Mouse (Mus musculus) lung, embryonic 16.5 days (tissue): ENCODE results near the gene Dolk. TPM values are rescaled to one million over a fixed set of nuclear protein-coding genes. Genes with fewer than 3 reads are reported as not detected.

Experiments
- ATAC-seq: fragments of 200-750 bp; cut with Nextera tagmentation; 2 replicates; pipeline ENCODE4 v1.8.0; 2017; ENCODE audit warnings: low read depth, mild to moderate bottlenecking, moderate library complexity
- H3K27ac ChIP-seq: fragments of 300-500 bp; sonication (generic); 2 replicates; pipeline ENCODE4 v1.5.1; 2014; ENCODE audit warnings: mild to moderate bottlenecking, control low read depth, low read length
- H3K27me3 ChIP-seq: fragments of 300-500 bp; sonication (generic); 2 replicates; pipeline ENCODE4 v1.6.1; 2014; ENCODE audit warnings: low read depth, low read length, mixed read lengths; ENCODE audit not compliant: control insufficient read depth, insufficient read depth
- H3K36me3 ChIP-seq: fragments of 300-500 bp; sonication (generic); 2 replicates; pipeline ENCODE4 v1.6.1; 2014; ENCODE audit warnings: low read length; ENCODE audit not compliant: control insufficient read depth, insufficient read depth
- H3K4me1 ChIP-seq: fragments of 300-500 bp; sonication (generic); replicated peaks from 2 replicates; pipeline ENCODE4 v1.6.1; 2014; ENCODE audit warnings: low read length, mixed read lengths; ENCODE audit not compliant: control insufficient read depth, insufficient read depth
- H3K4me2 ChIP-seq: fragments of 300-500 bp; sonication (generic); 2 replicates; pipeline ENCODE4 v1.6.1; 2014; ENCODE audit warnings: low read depth, low read length, control low read depth
- H3K4me3 ChIP-seq: fragments of 300-500 bp; sonication (generic); 2 replicates; pipeline ENCODE4 v1.5.1; 2014; ENCODE audit warnings: mild to moderate bottlenecking, low read length, control low read depth
- H3K9ac ChIP-seq: fragments of 300-500 bp; sonication (generic); 2 replicates; pipeline ENCODE4 v1.6.1; 2014; ENCODE audit warnings: low read length, control low read depth
- H3K9me3 ChIP-seq: fragments of 300-500 bp; sonication (generic); 2 replicates; pipeline ENCODE4 v1.6.1; 2016; ENCODE audit warnings: low read length; ENCODE audit not compliant: control insufficient read depth
- WGBS: fragments of 180-500 bp; shearing (Covaris S2); extraction: QIAGEN DNeasy Blood & Tissue Kit; methylation state at CpG from one replicate; pipeline ENCODE4 v1.1.7; 2014; 5-methylcytosine and 5-hydroxymethylcytosine counted together
- polyA plus RNA-seq: library from polyadenylated mRNA; unstranded; fragments of >200 nt; fragmentation: Nextera tagmentation; extraction: Ambion mirVana; gene quantifications from 2 replicates; pipeline ENCODE4 v1.2.1, GENCODE M21; 2015

Gene Dolk
- polyA plus RNA-seq, 1 experiment from 2014 or later: 30.3 TPM

- no peaks in the 10 kb centered on the region for H3K9me3 ChIP-seq
- H3K27me3 ChIP-seq: no peaks in the 10 kb centered on the region
- peaks cover 9% of the 10 kb centered on the region for H3K4me1 ChIP-seq
- ATAC-seq: no peak
- peaks cover 55% of the 10 kb centered on the region for H3K36me3 ChIP-seq
- H3K4me3 ChIP-seq: no peak overlapping the region
- peak overlapping the region; percentile 27 for H3K27ac ChIP-seq
- WGBS: 79% methylated on average over 7 of the region's 7 CpGs
- no peak overlapping the region for H3K4me2 ChIP-seq
- no peak overlapping the region for H3K9ac ChIP-seq
Measured at GRCm38 (mm10) chr2:30257699-30258460, 28.3 kb downstream of the Dolk start.

DNA sequence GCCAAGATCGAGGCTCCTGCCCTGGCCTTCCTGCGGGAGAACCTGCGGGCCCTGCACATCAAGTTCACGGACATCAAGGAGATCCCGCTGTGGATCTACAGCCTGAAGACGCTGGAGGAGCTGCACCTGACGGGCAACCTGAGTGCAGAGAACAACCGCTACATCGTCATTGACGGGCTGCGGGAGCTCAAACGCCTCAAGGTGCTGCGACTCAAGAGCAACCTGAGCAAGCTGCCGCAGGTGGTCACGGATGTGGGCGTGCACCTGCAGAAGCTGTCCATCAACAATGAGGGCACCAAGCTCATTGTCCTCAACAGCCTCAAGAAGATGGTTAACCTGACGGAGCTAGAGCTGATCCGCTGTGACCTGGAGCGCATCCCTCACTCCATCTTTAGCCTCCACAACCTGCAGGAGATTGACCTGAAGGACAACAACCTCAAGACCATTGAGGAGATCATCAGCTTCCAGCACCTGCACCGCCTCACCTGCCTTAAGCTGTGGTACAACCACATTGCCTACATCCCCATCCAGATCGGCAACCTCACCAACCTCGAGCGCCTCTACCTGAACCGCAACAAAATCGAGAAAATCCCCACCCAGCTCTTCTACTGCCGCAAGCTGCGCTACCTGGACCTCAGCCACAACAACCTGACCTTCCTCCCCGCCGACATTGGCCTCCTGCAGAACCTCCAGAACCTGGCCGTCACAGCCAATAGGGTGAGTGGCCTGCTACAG is 29.4 kb downstream of the Dolk start:
- no peak for ATAC-seq
- H3K27ac ChIP-seq: no peak overlapping the region
- no peak overlapping the region for H3K4me3 ChIP-seq
- H3K36me3 ChIP-seq: peaks cover 49% of the 10 kb centered on the region
- H3K4me1 ChIP-seq: peaks cover 7% of the 10 kb centered on the region
- no peak overlapping the region for H3K9ac ChIP-seq
- no peaks in the 10 kb centered on the region for H3K9me3 ChIP-seq
- H3K4me2 ChIP-seq: no peak overlapping the region
- WGBS: 93% methylated on average over 30 of the region's 30 CpGs
- no peaks in the 10 kb centered on the region for H3K27me3 ChIP-seq

DNA sequence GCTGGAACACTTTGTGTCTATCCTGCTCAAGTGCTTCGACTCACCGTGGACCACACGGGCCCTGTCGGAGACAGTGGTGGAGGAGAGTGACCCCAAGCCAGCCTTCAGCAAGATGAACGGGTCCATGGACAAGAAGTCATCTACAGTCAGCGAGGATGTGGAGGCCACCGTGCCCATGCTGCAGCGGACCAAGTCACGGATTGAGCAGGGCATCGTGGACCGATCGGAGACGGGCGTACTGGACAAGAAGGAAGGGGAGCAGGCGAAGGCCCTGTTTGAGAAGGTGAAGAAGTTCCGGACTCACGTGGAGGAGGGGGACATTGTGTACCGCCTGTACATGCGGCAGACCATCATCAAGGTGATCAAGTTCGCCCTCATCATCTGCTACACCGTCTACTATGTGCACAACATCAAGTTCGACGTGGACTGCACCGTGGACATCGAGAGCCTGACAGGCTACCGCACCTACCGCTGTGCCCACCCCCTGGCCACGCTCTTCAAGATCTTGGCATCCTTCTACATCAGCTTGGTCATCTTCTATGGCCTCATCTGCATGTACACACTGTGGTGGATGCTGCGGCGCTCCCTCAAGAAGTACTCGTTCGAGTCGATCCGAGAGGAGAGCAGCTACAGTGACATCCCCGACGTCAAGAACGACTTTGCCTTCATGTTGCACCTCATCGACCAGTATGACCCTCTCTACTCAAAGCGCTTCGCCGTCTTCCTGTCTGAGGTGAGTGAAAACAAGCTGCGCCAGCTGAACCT is 30.3 kb downstream of the Dolk start:
- H3K4me1 ChIP-seq: peaks cover 10% of the 10 kb centered on the region
- H3K4me2 ChIP-seq: no peak overlapping the region
- no peak overlapping the region for H3K9ac ChIP-seq
- 94% methylated on average over 42 of the region's 42 CpGs for WGBS
- no peaks in the 10 kb centered on the region for H3K9me3 ChIP-seq
- H3K4me3 ChIP-seq: no peak overlapping the region
- no peak for ATAC-seq
- H3K27ac ChIP-seq: no peak overlapping the region
- H3K36me3 ChIP-seq: peaks cover 43% of the 10 kb centered on the region
- H3K27me3 ChIP-seq: no peaks in the 10 kb centered on the region

DNA sequence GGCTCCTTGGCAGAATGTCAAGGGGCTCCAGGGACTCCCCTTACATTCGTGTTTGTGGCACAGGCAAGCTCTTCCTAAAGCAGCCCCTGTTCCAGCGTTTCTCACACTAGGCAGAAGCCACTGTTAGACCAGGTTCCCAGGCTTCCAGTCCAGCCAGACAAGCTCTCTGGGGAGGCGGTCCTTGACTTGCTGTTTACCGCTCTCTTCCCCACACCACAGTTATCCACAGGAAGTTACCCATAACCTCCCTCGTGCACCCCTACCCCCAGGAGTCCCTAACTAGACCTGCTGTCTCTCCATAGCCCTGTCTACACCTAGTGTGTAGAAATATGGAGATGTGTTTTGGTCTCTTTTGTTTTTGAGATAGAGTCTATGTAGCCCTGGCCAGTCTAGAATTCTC is 32.3 kb downstream of the Dolk start:
- WGBS: 72% methylated on average over 5 of the region's 5 CpGs
- Histone ChIP-seq H3K36me3 (peaks cover 42% of the 10 kb centered on the region), H3K27ac (no peak overlapping the region), H3K4me3 (no peak overlapping the region), H3K9ac (no peak overlapping the region), H3K4me1 (peaks cover 10% of the 10 kb centered on the region), H3K4me2 (no peak overlapping the region), H3K27me3 (no peaks in the 10 kb centered on the region), H3K9me3 (no peaks in the 10 kb centered on the region)
- no peak for ATAC-seq

GRCm38 (mm10) chr2:30252521-30252920 is 33.6 kb downstream of the Dolk start:
- 79% methylated on average over 3 of the region's 3 CpGs for WGBS
- no peak overlapping the region for H3K27ac ChIP-seq
- H3K4me3 ChIP-seq: no peak overlapping the region
- no peaks in the 10 kb centered on the region for H3K27me3 ChIP-seq
- no peak for ATAC-seq
- H3K4me2 ChIP-seq: no peak overlapping the region
- peaks cover 34% of the 10 kb centered on the region for H3K36me3 ChIP-seq
- H3K9ac ChIP-seq: no peak overlapping the region
- H3K4me1 ChIP-seq: peaks cover 4% of the 10 kb centered on the region; the same call in 1 of the 2 replicates
- H3K9me3 ChIP-seq: no peaks in the 10 kb centered on the region

DNA sequence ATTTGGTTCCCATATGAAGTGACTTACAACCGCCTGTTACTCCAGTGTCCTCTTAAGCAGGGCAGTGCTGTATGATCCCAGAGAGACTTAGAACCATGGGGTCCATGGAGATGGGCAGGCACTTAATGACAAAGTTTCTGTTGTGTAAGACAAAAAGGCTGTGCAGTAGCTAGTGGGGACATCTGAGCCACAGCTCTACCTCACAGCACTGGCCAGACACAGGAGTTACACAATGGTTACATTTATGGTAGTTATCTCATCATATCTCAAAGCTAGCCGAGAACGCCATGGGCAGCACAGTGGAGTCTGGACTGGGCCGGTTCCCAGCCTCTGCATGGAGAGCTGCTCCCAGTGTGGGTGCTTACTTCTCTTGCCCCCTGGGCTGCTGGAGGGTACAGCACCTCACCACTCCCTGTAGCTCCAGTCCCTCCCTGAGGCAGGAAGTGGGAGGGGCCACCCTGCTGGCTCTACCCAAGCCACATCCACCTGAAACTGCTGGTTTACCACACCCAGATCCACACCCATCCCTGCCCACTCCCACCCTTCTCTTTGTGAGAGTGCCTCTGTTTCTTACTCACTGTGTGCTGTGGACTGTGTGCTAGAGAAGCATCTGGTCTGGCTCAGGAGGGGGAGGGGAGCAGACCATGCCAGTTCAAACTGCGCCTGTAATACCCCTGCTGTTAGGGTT is 34.6 kb downstream of the Dolk start:
- ATAC-seq: peak; percentile 72
- Histone ChIP-seq H3K9ac (no peak overlapping the region), H3K27me3 (no peaks in the 10 kb centered on the region), H3K36me3 (peaks cover 24% of the 10 kb centered on the region), H3K4me3 (no peak overlapping the region), H3K9me3 (no peaks in the 10 kb centered on the region), H3K4me2 (no peak overlapping the region), H3K4me1 (peaks cover 4% of the 10 kb centered on the region; the same call in 1 of the 2 replicates), H3K27ac (no peak overlapping the region)
- 73% methylated on average over 5 of the region's 5 CpGs for WGBS

DNA sequence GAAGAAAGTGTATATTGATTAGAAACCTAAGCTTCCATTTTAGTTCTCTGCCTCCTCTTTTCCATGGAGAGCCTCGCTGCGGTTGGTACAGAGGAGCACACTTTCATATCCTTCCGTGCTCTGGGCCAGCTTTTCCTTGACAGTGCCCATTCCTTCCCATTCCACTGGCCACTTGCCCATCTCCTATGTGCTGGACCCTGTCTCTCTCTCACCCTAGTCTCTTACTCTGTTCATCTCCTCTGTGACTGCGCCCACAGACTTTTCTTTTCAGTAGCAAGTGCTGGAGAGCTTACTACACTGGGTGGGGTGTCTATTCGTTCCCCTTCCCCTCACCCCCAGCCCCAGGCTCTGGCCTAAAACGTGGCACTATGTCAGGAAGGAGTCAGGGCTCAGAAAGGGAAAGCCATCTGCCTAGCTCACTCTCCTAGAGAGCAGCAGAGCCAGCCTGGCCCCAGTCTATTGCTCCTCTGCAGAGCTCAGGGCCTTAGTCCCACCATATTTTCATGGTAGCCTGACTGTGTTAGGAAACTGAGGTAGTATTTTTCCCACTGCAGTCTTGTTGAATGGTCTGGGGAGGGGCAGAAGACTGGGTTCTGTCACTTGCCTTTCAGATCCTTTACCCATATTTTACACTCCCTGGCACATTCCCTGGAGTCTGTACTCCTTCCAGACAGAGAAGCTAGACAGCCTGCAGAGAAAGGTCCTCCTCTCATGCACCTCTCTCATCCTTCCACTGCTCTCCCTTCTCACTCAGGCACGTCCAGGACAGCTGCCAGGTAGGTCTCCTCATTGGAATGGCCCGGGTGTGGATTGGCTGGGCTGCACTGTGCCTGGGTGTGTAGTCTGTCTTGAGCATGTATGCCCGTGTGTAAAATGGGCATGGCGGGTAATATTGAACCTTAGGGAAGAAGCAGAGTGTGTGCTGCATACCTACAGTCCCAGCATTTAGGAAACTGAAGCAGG is 35.7 kb downstream of the Dolk start:
- H3K9ac ChIP-seq: no peak overlapping the region
- peaks cover 4% of the 10 kb centered on the region; the same call in 1 of the 2 replicates for H3K4me1 ChIP-seq
- H3K4me3 ChIP-seq: no peak overlapping the region
- 84% methylated on average over 10 of the region's 10 CpGs for WGBS
- no peaks in the 10 kb centered on the region for H3K9me3 ChIP-seq
- no peak overlapping the region for H3K27ac ChIP-seq
- no peak for ATAC-seq
- H3K4me2 ChIP-seq: no peak overlapping the region
- H3K36me3 ChIP-seq: peaks cover 13% of the 10 kb centered on the region
- H3K27me3 ChIP-seq: no peaks in the 10 kb centered on the region

GRCm38 (mm10) chr2:30249182-30249581 is 37.0 kb downstream of the Dolk start:
- peaks cover 10% of the 10 kb centered on the region for H3K4me1 ChIP-seq
- H3K27ac ChIP-seq: no peak overlapping the region
- WGBS: 93% methylated on average over 3 of the region's 3 CpGs
- no peaks in the 10 kb centered on the region for H3K27me3 ChIP-seq
- peaks cover 10% of the 10 kb centered on the region for H3K36me3 ChIP-seq
- ATAC-seq: no peak
- no peak overlapping the region for H3K4me2 ChIP-seq
- H3K9me3 ChIP-seq: no peaks in the 10 kb centered on the region
- H3K9ac ChIP-seq: no peak overlapping the region
- H3K4me3 ChIP-seq: no peak overlapping the region
